7 mouse cellular contexts compared by ENCODE assay signal in genomic region chr4:35688498-35689240, GRCm38 (mm10).
DNase-seq lines count a peak whose midpoint lies in the region; ATAC-seq and TF ChIP-seq lines count a peak whose summit lies in the region.
"Not testable (repeated sequence)": the region's sequence is repeated elsewhere in the genome, so short reads cannot be mapped to it uniquely, and the experiment has no call there.

No protein-coding gene starts in this region.

- H3K9ac ChIP-seq in forebrain, embryonic 12.5 days; forebrain, embryonic 16.5 days (replicated peaks; ENCODE audit: low read depth, low read length); hindbrain, embryonic 14.5 days; midbrain, embryonic 14.5 days (replicated peaks; ENCODE audit: low read length); neural tube, embryonic 12.5 days: not testable (repeated sequence)

- not testable (repeated sequence) for H3K27me3 ChIP-seq in forebrain, embryonic 12.5 days; forebrain, embryonic 16.5 days (replicated peaks; ENCODE audit: control insufficient read depth, insufficient read depth, low read length); hindbrain, embryonic 14.5 days (ENCODE audit: control insufficient read depth, insufficient read depth, low read length); midbrain, embryonic 14.5 days (ENCODE audit: control insufficient read depth, insufficient read depth, low read length); neural tube, embryonic 12.5 days (replicated peaks)

- peak overlapping the region; percentile 6; the same call in 1 of the 2 replicates for H3K27ac ChIP-seq in forebrain, embryonic 12.5 days
- not testable (repeated sequence) for H3K27ac ChIP-seq in forebrain, embryonic 16.5 days (ENCODE audit: low read length); hindbrain, embryonic 14.5 days; midbrain, embryonic 14.5 days (replicated peaks; ENCODE audit: low read depth, low read length); neural tube, embryonic 12.5 days

- WGBS in forebrain, embryonic 12.5 days: 51% methylated on average over 5 of the region's 5 CpGs
- WGBS in forebrain, embryonic 16.5 days: 39% methylated on average over 5 of the region's 5 CpGs
- WGBS in hindbrain, embryonic 14.5 days: 64% methylated on average over 5 of the region's 5 CpGs
- WGBS in midbrain, embryonic 14.5 days: 67% methylated on average over 5 of the region's 5 CpGs
- WGBS in neural tube, embryonic 12.5 days: 69% methylated on average over 5 of the region's 5 CpGs

- not testable (repeated sequence) for H3K4me3 ChIP-seq in forebrain, embryonic 12.5 days (replicated peaks); forebrain, embryonic 16.5 days (replicated peaks; ENCODE audit: low read length); hindbrain, embryonic 14.5 days (replicated peaks; ENCODE audit: low read length); midbrain, embryonic 14.5 days (replicated peaks; ENCODE audit: low read depth, low read length); neural tube, embryonic 12.5 days

- H3K4me2 ChIP-seq in forebrain, embryonic 12.5 days; forebrain, embryonic 16.5 days (ENCODE audit: low read length); hindbrain, embryonic 14.5 days (replicated peaks); midbrain, embryonic 14.5 days (ENCODE audit: low read length); neural tube, embryonic 12.5 days (replicated peaks): not testable (repeated sequence)

- H3K9me3 ChIP-seq in forebrain, embryonic 12.5 days; forebrain, embryonic 16.5 days (ENCODE audit: control insufficient read depth, low read length); hindbrain, embryonic 14.5 days (ENCODE audit: control insufficient read depth, low read length); midbrain, embryonic 14.5 days (ENCODE audit: control insufficient read depth, low read length); neural tube, embryonic 12.5 days: not testable (repeated sequence)

- peak; percentile 74 for DNase-seq in brain, embryonic 14.5 days (ENCODE audit: low read depth)
- DNase-seq in hindbrain, embryonic 14.5 days (ENCODE audit: low spot score): not testable (repeated sequence)
- peak; percentile 10 for DNase-seq in mesoderm, embryonic 11.5 days (ENCODE audit: low read depth, low spot score)
- DNase-seq in midbrain, embryonic 14.5 days: peak; percentile 27

- not testable (repeated sequence) for TF ChIP-seq CTCF in brain, embryonic 14.5 days (IDR thresholded peaks at IDR 0.05; ENCODE audit: borderline replicate concordance, extremely low read depth, insufficient read depth, insufficient read length)

- H3K36me3 ChIP-seq in forebrain, embryonic 12.5 days (replicated peaks); forebrain, embryonic 16.5 days (ENCODE audit: control insufficient read depth, insufficient read depth); hindbrain, embryonic 14.5 days (replicated peaks; ENCODE audit: control insufficient read depth, insufficient read depth); midbrain, embryonic 14.5 days (ENCODE audit: control insufficient read depth, insufficient read depth, low read length); neural tube, embryonic 12.5 days: not testable (repeated sequence)

- H3K4me1 ChIP-seq in forebrain, embryonic 12.5 days; forebrain, embryonic 16.5 days (replicated peaks; ENCODE audit: control insufficient read depth, insufficient read depth, low read length); hindbrain, embryonic 14.5 days (replicated peaks; ENCODE audit: control insufficient read depth, insufficient read depth, low read length); midbrain, embryonic 14.5 days (ENCODE audit: control insufficient read depth, insufficient read depth, low read length); neural tube, embryonic 12.5 days: not testable (repeated sequence)

- not testable (repeated sequence) for TF ChIP-seq POLR2A in brain, embryonic 14.5 days (IDR thresholded peaks at IDR 0.05; ENCODE audit: borderline replicate concordance, extremely low read depth, insufficient read depth, insufficient read length, poor library complexity, severe bottlenecking)

- ATAC-seq in forebrain, embryonic 12.5 days (ENCODE audit: low FRiP score): peak; percentile 94; the same call in 1 of the 2 replicates
- ATAC-seq in forebrain, embryonic 16.5 days: peak; percentile 63
- peak; percentile 83 for ATAC-seq in hindbrain, embryonic 14.5 days (ENCODE audit: low FRiP score)
- peak; percentile 78 for ATAC-seq in midbrain, embryonic 14.5 days (ENCODE audit: low FRiP score, low TSS enrichment)
- ATAC-seq in neural tube, embryonic 12.5 days (ENCODE audit: low FRiP score, low read depth): peak; percentile 87
